Mouse (Mus musculus) lung, postnatal 0 days (tissue): Measurements from ENCODE around the gene Sarnp. TPM values are rescaled to one million over a fixed set of nuclear protein-coding genes. Genes with fewer than 3 reads are reported as not detected.

Experiments used
- ATAC-seq: fragments of 200-750 bp; cut with Nextera tagmentation; 2 replicates; pipeline ENCODE4 v1.8.0; 2017; ENCODE audit warnings: moderate library complexity
- DNase-seq: peaks from one replicate; pipeline ENCODE4 v3.0.0-alpha.2; 2016; ENCODE audit warnings: low spot score
- H3K27ac ChIP-seq: fragments of 300-500 bp; sonication (generic); 2 replicates; pipeline ENCODE4 v1.5.1; 2014; ENCODE audit warnings: antibody characterized with exemption, mild to moderate bottlenecking, low read length, mixed read lengths
- H3K27me3 ChIP-seq: fragments of 300-500 bp; sonication (generic); replicated peaks from 2 replicates; pipeline ENCODE4 v1.6.1; 2014; ENCODE audit warnings: low read length, mixed read lengths; ENCODE audit not compliant: insufficient read depth
- H3K36me3 ChIP-seq: fragments of 300-500 bp; sonication (generic); 2 replicates; pipeline ENCODE4 v1.6.1; 2014; ENCODE audit warnings: low read length, mixed read lengths; ENCODE audit not compliant: insufficient read depth
- H3K4me1 ChIP-seq: fragments of 300-500 bp; sonication (generic); 2 replicates; pipeline ENCODE4 v1.6.1; 2014; ENCODE audit warnings: antibody characterized with exemption, low read depth, low read length, mixed read lengths; ENCODE audit not compliant: insufficient read depth
- H3K4me2 ChIP-seq: fragments of 300-500 bp; sonication (generic); replicated peaks from 2 replicates; pipeline ENCODE4 v1.6.1; 2014; ENCODE audit warnings: low read depth, mild to moderate bottlenecking, low read length, moderate library complexity, mixed read lengths
- H3K4me3 ChIP-seq: fragments of 300-500 bp; sonication (generic); 2 replicates; pipeline ENCODE4 v1.5.1; 2014; ENCODE audit warnings: low read depth, low read length
- H3K9ac ChIP-seq: fragments of 300-500 bp; sonication (generic); replicated peaks from 2 replicates; pipeline ENCODE4 v1.6.1; 2014; ENCODE audit warnings: low read depth, mild to moderate bottlenecking
- H3K9me3 ChIP-seq: fragments of 300-500 bp; sonication (generic); 2 replicates; pipeline ENCODE4 v1.6.1; 2016; ENCODE audit warnings: low read length, mixed read lengths
- CTCF ChIP-seq: IDR thresholded peaks from 2 replicates; pipeline ENCODE4 v1.5.1; 2016; ENCODE audit warnings: antibody characterized with exemption, mild to moderate bottlenecking
- EP300 ChIP-seq: IDR thresholded peaks from 2 replicates; pipeline ENCODE4 v1.6.1; 2016; ENCODE audit warnings: antibody characterized with exemption, mild to moderate bottlenecking, control low read depth
- WGBS: fragments of 180-500 bp; shearing (Covaris S2); extraction: QIAGEN DNeasy Blood & Tissue Kit; methylation state at CpG from one replicate; pipeline ENCODE4 v1.1.7; 2014; 5-methylcytosine and 5-hydroxymethylcytosine counted together
- polyA plus RNA-seq: library from polyadenylated mRNA; unstranded; fragments of >200 nt; fragmentation: Nextera tagmentation; extraction: Ambion mirVana; gene quantifications from 2 replicates; pipeline ENCODE4 v1.2.1, GENCODE M21; 2015

Sarnp gene
- polyA plus RNA-seq, 1 experiment from 2014 or later: 113 TPM

GRCm38 (mm10) chr10:128801981-128802495 is 15.1 kb upstream of the Sarnp start:
- Histone ChIP-seq H3K9me3 (no peaks in the 10 kb centered on the region), H3K27ac (no peak overlapping the region), H3K4me3 (no peak overlapping the region), H3K4me1 (peaks cover 19% of the 10 kb centered on the region), H3K27me3 (no peaks in the 10 kb centered on the region), H3K9ac (no peak overlapping the region), H3K4me2 (no peak overlapping the region), H3K36me3 (peaks cover 10% of the 10 kb centered on the region; the same call in 1 of the 2 replicates)
- DNase-seq (no peak), ATAC-seq (no peak)
- TF ChIP-seq EP300: no peak
- TF ChIP-seq CTCF: no peak
- WGBS: 93% methylated on average over 16 of the region's 16 CpGs

GRCm38 (mm10) chr10:128802956-128803355 is 14.2 kb upstream of the Sarnp start:
- H3K27ac ChIP-seq: no peak overlapping the region
- TF ChIP-seq EP300 (no peak), CTCF (no peak)

GRCm38 (mm10) chr10:128803361-128803760 is 13.8 kb upstream of the Sarnp start:
- ATAC-seq (no peak), DNase-seq (no peak)
- H3K4me2 ChIP-seq: peak overlapping the region; percentile 79
- peak overlapping the region; percentile 73 for H3K4me3 ChIP-seq
- no peak for TF ChIP-seq EP300
- no peak for TF ChIP-seq CTCF
- no peaks in the 10 kb centered on the region for H3K27me3 ChIP-seq
- WGBS: 6% methylated on average over 6 of the region's 6 CpGs
- peaks cover 27% of the 10 kb centered on the region for H3K4me1 ChIP-seq
- H3K36me3 ChIP-seq: peaks cover 10% of the 10 kb centered on the region; the same call in 1 of the 2 replicates
- peak overlapping the region; percentile 57 for H3K9ac ChIP-seq
- peak overlapping the region; percentile 91 for H3K27ac ChIP-seq
- no peaks in the 10 kb centered on the region for H3K9me3 ChIP-seq

More at GRCm38 (mm10) chr10:128802956-128803355, 14.2 kb upstream of the Sarnp start:
- no peak for ATAC-seq
- DNase-seq: no peak
- Histone ChIP-seq H3K4me3 (peak overlapping the region; percentile 73; the same call in 1 of the 2 replicates), H3K9ac (no peak overlapping the region), H3K4me2 (peak overlapping the region; percentile 79), H3K36me3 (peaks cover 10% of the 10 kb centered on the region; the same call in 1 of the 2 replicates), H3K4me1 (peaks cover 27% of the 10 kb centered on the region), H3K9me3 (no peaks in the 10 kb centered on the region), H3K27me3 (no peaks in the 10 kb centered on the region)
- 57% methylated on average over 4 of the region's 4 CpGs for WGBS

- TF ChIP-seq CTCF (no peak), EP300 (no peak)
- Histone ChIP-seq H3K27ac (peak within 1 kb of the TSS; percentile 91), H3K9ac (peak within 1 kb of the TSS; percentile 57), H3K9me3 (no peaks in the 10 kb centered on the region), H3K4me1 (peaks cover 31% of the 10 kb centered on the region), H3K27me3 (no peaks in the 10 kb centered on the region), H3K36me3 (peaks cover 10% of the 10 kb centered on the region; the same call in 1 of the 2 replicates), H3K4me3 (peak within 1 kb of the TSS; percentile 73), H3K4me2 (peak within 1 kb of the TSS; percentile 79)
- DNase-seq (peak; percentile 75), ATAC-seq (peak; percentile 5)
- WGBS: under 1% methylated on average over 14 of the region's 14 CpGs
These were observed 13.3 kb upstream of the Sarnp start, which contains the start of gene Dnajc14 for GRCm38 (mm10) chr10:128803771-128804270. TSS of gene Dnajc14 (plus strand) at chr10:128804062.

GRCm38 (mm10) chr10:128804271-128805091 is 12.7 kb upstream of the Sarnp start, which contains the start of gene Tmem198b:
TSS of gene Tmem198b (minus strand) at chr10:128804370.
- TF ChIP-seq CTCF (no peak), EP300 (peak; percentile 46; the same call in 1 of the 2 replicates)
- Histone ChIP-seq H3K27ac (peak within 1 kb of the TSS; percentile 91), H3K27me3 (no peaks in the 10 kb centered on the region), H3K9me3 (no peaks in the 10 kb centered on the region), H3K4me3 (peak within 1 kb of the TSS; percentile 73), H3K4me1 (peaks cover 33% of the 10 kb centered on the region), H3K4me2 (peak within 1 kb of the TSS; percentile 79), H3K9ac (peak within 1 kb of the TSS; percentile 57), H3K36me3 (peaks cover 10% of the 10 kb centered on the region; the same call in 1 of the 2 replicates)
- 0% methylated on average over 24 of the region's 28 CpGs for WGBS
- DNase-seq (peak; percentile 77), ATAC-seq (peak; percentile 53)
